Mouse (Mus musculus) MEL (cell line): ENCODE data around the gene Wdr54. TPM values are rescaled to one million over a fixed set of nuclear protein-coding genes. Genes with fewer than 3 reads are reported as not detected.

Source experiments
- DNase-seq: peaks from one replicate; pipeline ENCODE4 v3.0.0; 2011; ENCODE audit warnings: low read depth, low spot score
- H3K27ac ChIP-seq: 2 replicates; pipeline ENCODE4 v1.5.1; 2012; ENCODE audit warnings: low read depth, mild to moderate bottlenecking, control low read depth, low read length, moderate library complexity; ENCODE audit not compliant: control insufficient read depth
- H3K27me3 ChIP-seq, 2 experiments: fragments of 150-350 bp in 1 of 2; sonication (generic) in 1 of 2; 2 replicates each; pipeline ENCODE4 v1.6.1; 2012; ENCODE audit warnings: low read length in 2 of 2, mild to moderate bottlenecking in 2 of 2, improper control_type of control experiment in 1 of 2, moderate library complexity in 1 of 2; ENCODE audit not compliant: insufficient read depth in 2 of 2, control insufficient read depth in 1 of 2
- H3K36me3 ChIP-seq, 2 experiments: 2 replicates each; pipeline ENCODE4 v1.6.1; 2012 to 2014; ENCODE audit warnings: low read length in 2 of 2, improper control_type of control experiment in 1 of 2, inconsistent platforms in 1 of 2, mild to moderate bottlenecking in 1 of 2; ENCODE audit not compliant: insufficient read depth in 2 of 2, control insufficient read depth in 1 of 2
- H3K4me1 ChIP-seq, 2 experiments: fragments of 150-350 bp in 1 of 2; sonication (generic) in 1 of 2; 2 replicates each; pipeline ENCODE4 v1.6.1; 2012; ENCODE audit warnings: low read length in 2 of 2, improper control_type of control experiment in 1 of 2, mild to moderate bottlenecking in 1 of 2; ENCODE audit not compliant: insufficient read depth in 2 of 2, control insufficient read depth in 1 of 2
- H3K4me3 ChIP-seq, 2 experiments: fragments of 150-350 bp in 1 of 2; sonication (generic) in 1 of 2; 2 replicates each; pipeline ENCODE4 v1.5.1; 2012; ENCODE audit warnings: low read depth in 2 of 2, low read length in 2 of 2, mild to moderate bottlenecking in 2 of 2, moderate library complexity in 2 of 2, control low read depth in 1 of 2, improper control_type of control experiment in 1 of 2; ENCODE audit not compliant: control insufficient read depth in 1 of 2, insufficient read depth in 1 of 2
- H3K79me2 ChIP-seq: 2 replicates; pipeline ENCODE4 v1.6.1; 2012; ENCODE audit warnings: mild to moderate bottlenecking, low read length, moderate library complexity; ENCODE audit not compliant: control insufficient read depth, poor library complexity, insufficient read depth
- H3K9ac ChIP-seq: 2 replicates; pipeline ENCODE4 v1.6.1; 2012; ENCODE audit warnings: low read depth, mild to moderate bottlenecking, control low read depth, low read length, moderate library complexity; ENCODE audit not compliant: control insufficient read depth, poor library complexity, severe bottlenecking
- H3K9me3 ChIP-seq: fragments of 150-350 bp; sonication (generic); replicated peaks from 2 replicates; pipeline ENCODE4 v1.6.1; 2012; ENCODE audit warnings: mild to moderate bottlenecking, low read length, improper control_type of control experiment, moderate library complexity; ENCODE audit not compliant: insufficient read depth
- CHD1 ChIP-seq: IDR thresholded peaks from 2 replicates; pipeline ENCODE4 v1.6.1; 2012; ENCODE audit warnings: low read depth, mild to moderate bottlenecking, inconsistent platforms, low read length, improper control_type of control experiment
- CTCF ChIP-seq, 3 experiments: IDR thresholded peaks in 2 of 3; conservative IDR thresholded peaks in 1 of 3; 2 replicates each; pipeline ENCODE4 v1.5.1; 2011 to 2012; ENCODE audit warnings: low read length in 3 of 3, low read depth in 2 of 3, mild to moderate bottlenecking in 2 of 3, improper control_type of control experiment in 1 of 3, inconsistent platforms in 1 of 3, mixed read lengths in 1 of 3, moderate library complexity in 1 of 3; ENCODE audit not compliant: control insufficient read depth in 1 of 3, insufficient read depth in 1 of 3, poor library complexity in 1 of 3, severe bottlenecking in 1 of 3
- E2F4 ChIP-seq: IDR thresholded peaks from 2 replicates; pipeline ENCODE4 v1.6.1; 2011; ENCODE audit warnings: low read depth, low read length, improper control_type of control experiment, borderline replicate concordance
- ETS1 ChIP-seq: IDR thresholded peaks from 2 replicates; pipeline ENCODE4 v1.6.1; 2012; ENCODE audit warnings: low read depth, mild to moderate bottlenecking, inconsistent platforms, low read length, improper control_type of control experiment, moderate library complexity
- GABPA ChIP-seq: IDR thresholded peaks from 2 replicates; pipeline ENCODE4 v1.6.1; 2012; ENCODE audit warnings: low read depth, mild to moderate bottlenecking, inconsistent platforms, low read length, improper control_type of control experiment, moderate library complexity
- GATA1 ChIP-seq: IDR thresholded peaks from 2 replicates; pipeline ENCODE4 v1.6.1; 2011; ENCODE audit warnings: low read depth, low read length, improper control_type of control experiment
- HCFC1 ChIP-seq: IDR thresholded peaks from 2 replicates; pipeline ENCODE4 v1.6.1; 2012; ENCODE audit warnings: low read depth, mild to moderate bottlenecking, inconsistent platforms, low read length, improper control_type of control experiment, moderate library complexity
- JUND ChIP-seq: IDR thresholded peaks from 2 replicates; pipeline ENCODE4 v1.6.1; 2011; ENCODE audit warnings: low read depth, mild to moderate bottlenecking, improper control_type of control experiment, low read length
- MAFK ChIP-seq: IDR thresholded peaks from 2 replicates; pipeline ENCODE4 v1.6.1; 2011; ENCODE audit warnings: low read depth, mild to moderate bottlenecking, low read length, improper control_type of control experiment, borderline replicate concordance
- MEF2A ChIP-seq: IDR thresholded peaks from 2 replicates; pipeline ENCODE4 v1.6.1; 2014; ENCODE audit warnings: low read depth, mild to moderate bottlenecking, inconsistent platforms, low read length, improper control_type of control experiment; ENCODE audit not compliant: poor library complexity, insufficient replicate concordance, severe bottlenecking; ENCODE audit errors: extremely low read depth
- MYC ChIP-seq: IDR thresholded peaks from 2 replicates; pipeline ENCODE4 v1.6.1; 2011; ENCODE audit warnings: low read depth, mild to moderate bottlenecking, low read length, improper control_type of control experiment, moderate library complexity
- RAD21 ChIP-seq: IDR thresholded peaks from 2 replicates; pipeline ENCODE4 v1.6.1; 2011; ENCODE audit warnings: mild to moderate bottlenecking, low read depth, low read length, improper control_type of control experiment
- RCOR1 ChIP-seq: IDR thresholded peaks from 2 replicates; pipeline ENCODE4 v1.6.1; 2012; ENCODE audit warnings: low read depth, mild to moderate bottlenecking, inconsistent platforms, low read length, improper control_type of control experiment
- SIN3A ChIP-seq: IDR thresholded peaks from 2 replicates; pipeline ENCODE4 v1.6.1; 2012; ENCODE audit warnings: low read length, improper control_type of control experiment, inconsistent platforms
- SMC3 ChIP-seq: IDR thresholded peaks from 2 replicates; pipeline ENCODE4 v1.6.1; 2011; ENCODE audit warnings: low read depth, low read length, improper control_type of control experiment
- TAL1 ChIP-seq: IDR thresholded peaks from 2 replicates; pipeline ENCODE4 v1.6.1; 2012; ENCODE audit warnings: mild to moderate bottlenecking, inconsistent platforms, low read length, moderate library complexity, mixed read lengths
- TCF12 ChIP-seq: IDR thresholded peaks from 2 replicates; pipeline ENCODE4 v1.6.1; 2014; ENCODE audit warnings: low read depth, mild to moderate bottlenecking, inconsistent platforms, low read length, improper control_type of control experiment, moderate library complexity
- UBTF ChIP-seq: IDR thresholded peaks from 2 replicates; pipeline ENCODE4 v1.6.1; 2012; ENCODE audit warnings: low read depth, mild to moderate bottlenecking, inconsistent platforms, low read length, improper control_type of control experiment, moderate library complexity, borderline replicate concordance; ENCODE audit not compliant: insufficient read depth
- USF1 ChIP-seq: IDR thresholded peaks from 2 replicates; pipeline ENCODE4 v1.6.1; 2014; ENCODE audit warnings: low read depth, mild to moderate bottlenecking, inconsistent platforms, low read length, improper control_type of control experiment, moderate library complexity
- ZC3H11A ChIP-seq: IDR thresholded peaks from 2 replicates; pipeline ENCODE4 v1.6.1; 2012; ENCODE audit warnings: low read depth, mild to moderate bottlenecking, inconsistent platforms, low read length, improper control_type of control experiment
- ZNF384 ChIP-seq: IDR thresholded peaks from 2 replicates; pipeline ENCODE4 v1.6.1; 2012; ENCODE audit warnings: low read depth, mild to moderate bottlenecking, inconsistent platforms, low read length, improper control_type of control experiment
- polyA plus RNA-seq, 2 experiments: library from polyadenylated mRNA; stranded (reverse) in 1 of 2; unstranded in 1 of 2; fragments of >175 nt in 1 of 2; fragments of >200 nt in 1 of 2; gene quantifications; 2 replicates each; pipeline versions ENCODE4 v1.2.1 to v1.2.4; 2012; ENCODE audit warnings: low replicate concordance in 2 of 2, low read depth in 1 of 2; ENCODE audit not compliant: insufficient read length in 2 of 2, insufficient read depth in 1 of 2, missing spikeins in 1 of 2
- total RNA-seq: library from RNA; depleted of rRNA; stranded (reverse); fragments of 300-350 nt; gene quantifications from 2 replicates; pipeline ENCODE4 v1.2.3, GENCODE M21; 2012

Wdr54 gene
- total and polyA plus RNA-seq, 3 experiments = 3.2 to 4.6 TPM; not detected in 1

- H3K9ac ChIP-seq = no peak overlapping the region
- H3K27ac ChIP-seq = no peak overlapping the region
- no peak for DNase-seq
- no peaks in the 10 kb centered on the region; a peak in 1 of 4 replicates for H3K36me3 ChIP-seq
- no peaks in the 10 kb centered on the region for H3K27me3 ChIP-seq
- TF ChIP-seq E2F4 = no peak
- TF ChIP-seq HCFC1 = no peak
- no peak for TF ChIP-seq GABPA
- TF ChIP-seq MYC = no peak
- TF ChIP-seq MEF2A = no peak
- TF ChIP-seq CTCF (IDR thresholded peaks at IDR 0.05 in 2 of 3, conservative IDR thresholded peaks at IDR 0.05 in 1 of 3; ENCODE audit: control insufficient read depth in 1 of 3, insufficient read depth in 1 of 3, low read depth in 2 of 3, low read length in 3 of 3, poor library complexity in 1 of 3, severe bottlenecking in 1 of 3) = no peak
- TF ChIP-seq ETS1 = no peak
- TF ChIP-seq TCF12 = no peak
- no peak for TF ChIP-seq ZNF384
- no peak for TF ChIP-seq JUND
- TF ChIP-seq GATA1 = no peak
- no peak for TF ChIP-seq SIN3A
- TF ChIP-seq, all 39 proteins: peak for 0
- H3K4me1 ChIP-seq = peaks cover 0 to 13% of the 10 kb centered on the region in 2 experiments; a peak in 3 of 4 replicates
- no peaks in the 10 kb centered on the region for H3K9me3 ChIP-seq
- no peak overlapping the region for H3K4me3 ChIP-seq
- no peaks in the 10 kb centered on the region for H3K79me2 ChIP-seq
Observed at GRCm38 (mm10) chr6:83131469-83132034, 24.6 kb downstream of the Wdr54 start.

- H3K79me2 ChIP-seq = peaks cover 11% of the 10 kb centered on the region
- H3K27ac ChIP-seq = no peak overlapping the region
- no peak overlapping the region for H3K9ac ChIP-seq
- peaks cover 0 to 17% of the 10 kb centered on the region in 2 experiments; a peak in 3 of 4 replicates for H3K4me1 ChIP-seq
- no peak overlapping the region for H3K4me3 ChIP-seq
- no peaks in the 10 kb centered on the region for H3K27me3 ChIP-seq
- no peaks in the 10 kb centered on the region for H3K9me3 ChIP-seq
- TF ChIP-seq SMC3 = peak; percentile 32
- TF ChIP-seq UBTF = no peak
- no peak for TF ChIP-seq TAL1
- TF ChIP-seq GABPA = no peak
- no peak for TF ChIP-seq E2F4
- TF ChIP-seq ZC3H11A = 0 out of 2 replicates have a peak, but pooled peaks have one; percentile 8
- peak; percentile 30 to 56 (median 46) for TF ChIP-seq CTCF (IDR thresholded peaks at IDR 0.05 in 2 of 3, conservative IDR thresholded peaks at IDR 0.05 in 1 of 3; ENCODE audit: control insufficient read depth in 1 of 3, insufficient read depth in 1 of 3, low read depth in 2 of 3, low read length in 3 of 3, poor library complexity in 1 of 3, severe bottlenecking in 1 of 3)
- no peak for TF ChIP-seq USF1
- TF ChIP-seq MYC = peak; percentile 72; the same call in 1 of the 2 replicates
- no peak for TF ChIP-seq MAFK
- TF ChIP-seq CHD1 = no peak
- no peak for TF ChIP-seq RCOR1
- TF ChIP-seq RAD21 = peak; percentile 1; the same call in 1 of the 2 replicates
- TF ChIP-seq, all 39 proteins: peak for 5
- peaks cover 0 to 16% of the 10 kb centered on the region in 2 experiments; a peak in 2 of 4 replicates for H3K36me3 ChIP-seq
- no peak for DNase-seq
Observed at GRCm38 (mm10) chr6:83127419-83127818, 28.8 kb downstream of the Wdr54 start.
